Mouse (Mus musculus): ENCODE data around the gene Mtfr1l. TPM values are rescaled to one million over a fixed set of nuclear protein-coding genes. Genes with fewer than 3 reads are reported as not detected.
A peak's percentile ranks its signal among the peaks of the same experiment; 100 is the strongest.

The Mtfr1l gene
- polyA plus RNA-seq, 1 experiment from 2014 or later: 56.9 TPM

- peak within 1 kb of the TSS; percentile 81 for H3K4me2 ChIP-seq (ENCODE audit: low read depth, low read length)
- WGBS (ENCODE audit: insufficient replicate concordance): 1% methylated on average over 50 of the region's 67 CpGs
- H3K9ac ChIP-seq (replicated peaks): peak within 1 kb of the TSS; percentile 76
- TF ChIP-seq CTCF (IDR thresholded peaks at IDR 0.05; ENCODE audit: low read depth): no peak
- TF ChIP-seq EP300 (IDR thresholded peaks at IDR 0.05; ENCODE audit: low read depth): no peak
- H3K4me3 ChIP-seq (ENCODE audit: low read depth, low read length): peak within 1 kb of the TSS; percentile 57
- ATAC-seq (peak; percentile 48; the same call in 1 of the 2 replicates), DNase-seq (peak; percentile 68)
- peaks cover 18% of the 10 kb centered on the region for H3K4me1 ChIP-seq (ENCODE audit: insufficient read depth)
- peaks cover 5% of the 10 kb centered on the region; the same call in 1 of the 2 replicates for H3K9me3 ChIP-seq (ENCODE audit: low read length)
- peaks cover 6% of the 10 kb centered on the region; the same call in 1 of the 2 replicates for H3K27me3 ChIP-seq (ENCODE audit: insufficient read depth, low read length)
- no peaks in the 10 kb centered on the region; the same call in 1 of the 2 replicates for H3K36me3 ChIP-seq (replicated peaks; ENCODE audit: insufficient read depth, low read length)
- H3K27ac ChIP-seq (ENCODE audit: low read depth): 0 out of 2 replicates have a peak within 1 kb of the TSS, but pooled peaks have one; percentile 40
Measured at GRCm38 (mm10) chr4:134551494-134552316, 16.5 kb upstream of the Mtfr1l start, which contains the start of gene Selenon. Gene Selenon, minus strand, starts transcription at chr4:134552166.

- Histone ChIP-seq H3K4me2 (ENCODE audit: low read depth, low read length) (no peak overlapping the region), H3K4me1 (ENCODE audit: insufficient read depth) (peaks cover 18% of the 10 kb centered on the region), H3K9ac (replicated peaks) (no peak overlapping the region), H3K36me3 (replicated peaks; ENCODE audit: insufficient read depth, low read length) (no peaks in the 10 kb centered on the region; the same call in 1 of the 2 replicates), H3K27ac (ENCODE audit: low read depth) (no peak overlapping the region), H3K4me3 (ENCODE audit: low read depth, low read length) (no peak overlapping the region), H3K27me3 (ENCODE audit: insufficient read depth, low read length) (peaks cover 6% of the 10 kb centered on the region; the same call in 1 of the 2 replicates), H3K9me3 (ENCODE audit: low read length) (peaks cover 5% of the 10 kb centered on the region; the same call in 1 of the 2 replicates)
- DNase-seq (no peak), ATAC-seq (no peak)
- TF ChIP-seq CTCF (IDR thresholded peaks at IDR 0.05; ENCODE audit: low read depth) (peak; percentile 39), EP300 (IDR thresholded peaks at IDR 0.05; ENCODE audit: low read depth) (no peak)
- WGBS (ENCODE audit: insufficient replicate concordance): 97% methylated on average over 8 of the region's 8 CpGs
Measured at GRCm38 (mm10) chr4:134549899-134550298, 14.7 kb upstream of the Mtfr1l start.

- H3K4me1 ChIP-seq (ENCODE audit: insufficient read depth): peaks cover 18% of the 10 kb centered on the region
- H3K9ac ChIP-seq (replicated peaks): no peak overlapping the region; the same call in 1 of the 2 replicates
- 50% methylated on average over 18 of the region's 18 CpGs for WGBS (ENCODE audit: insufficient replicate concordance)
- DNase-seq (peak; percentile 57), ATAC-seq (peak; percentile 50)
- no peak overlapping the region for H3K4me3 ChIP-seq (ENCODE audit: low read depth, low read length)
- H3K36me3 ChIP-seq (replicated peaks; ENCODE audit: insufficient read depth, low read length): peaks cover 3% of the 10 kb centered on the region; the same call in 1 of the 2 replicates
- H3K27ac ChIP-seq (ENCODE audit: low read depth): peak overlapping the region; percentile 76; the same call in 1 of the 2 replicates
- no peak for TF ChIP-seq EP300 (IDR thresholded peaks at IDR 0.05; ENCODE audit: low read depth)
- peak; percentile 24 for TF ChIP-seq CTCF (IDR thresholded peaks at IDR 0.05; ENCODE audit: low read depth)
- H3K27me3 ChIP-seq (ENCODE audit: insufficient read depth, low read length): peaks cover 6% of the 10 kb centered on the region; the same call in 1 of the 2 replicates
- H3K9me3 ChIP-seq (ENCODE audit: low read length): peaks cover 5% of the 10 kb centered on the region; the same call in 1 of the 2 replicates
- no peak overlapping the region; the same call in 1 of the 2 replicates for H3K4me2 ChIP-seq (ENCODE audit: low read depth, low read length)
Measured at GRCm38 (mm10) chr4:134548169-134548938, 13.2 kb upstream of the Mtfr1l start.

GRCm38 (mm10) chr4:134546814-134547705 lies 11.9 kb upstream of the Mtfr1l start:
- peak overlapping the region; percentile 76 for H3K27ac ChIP-seq (ENCODE audit: low read depth)
- ATAC-seq: peak; percentile 11; the same call in 1 of the 2 replicates
- no peak overlapping the region for H3K4me3 ChIP-seq (ENCODE audit: low read depth, low read length)

GRCm38 (mm10) chr4:134543261-134543660 lies 8.1 kb upstream of the Mtfr1l start:
- ATAC-seq (peak; percentile 75), DNase-seq (peak; percentile 95)
- no peak for TF ChIP-seq EP300 (IDR thresholded peaks at IDR 0.05; ENCODE audit: low read depth)
- peak; percentile 99 for TF ChIP-seq CTCF (IDR thresholded peaks at IDR 0.05; ENCODE audit: low read depth)
- peaks cover 12% of the 10 kb centered on the region for H3K4me1 ChIP-seq (ENCODE audit: insufficient read depth)
- no peak overlapping the region for H3K27ac ChIP-seq (ENCODE audit: low read depth)
- 3% methylated on average over 5 of the region's 5 CpGs for WGBS (ENCODE audit: insufficient replicate concordance)
- no peaks in the 10 kb centered on the region for H3K9me3 ChIP-seq (ENCODE audit: low read length)
- no peak overlapping the region for H3K4me3 ChIP-seq (ENCODE audit: low read depth, low read length)
- no peak overlapping the region for H3K4me2 ChIP-seq (ENCODE audit: low read depth, low read length)
- no peak overlapping the region for H3K9ac ChIP-seq (replicated peaks)
- H3K36me3 ChIP-seq (replicated peaks; ENCODE audit: insufficient read depth, low read length): peaks cover 5% of the 10 kb centered on the region
- no peaks in the 10 kb centered on the region for H3K27me3 ChIP-seq (ENCODE audit: insufficient read depth, low read length)

More at GRCm38 (mm10) chr4:134546814-134547705, 11.9 kb upstream of the Mtfr1l start:
- 59% methylated on average over 9 of the region's 9 CpGs for WGBS (ENCODE audit: insufficient replicate concordance)
- TF ChIP-seq EP300 (IDR thresholded peaks at IDR 0.05; ENCODE audit: low read depth) (no peak), CTCF (IDR thresholded peaks at IDR 0.05; ENCODE audit: low read depth) (no peak)
- Histone ChIP-seq H3K36me3 (replicated peaks; ENCODE audit: insufficient read depth, low read length) (peaks cover 3% of the 10 kb centered on the region), H3K9me3 (ENCODE audit: low read length) (peaks cover 5% of the 10 kb centered on the region; the same call in 1 of the 2 replicates), H3K4me1 (ENCODE audit: insufficient read depth) (peaks cover 18% of the 10 kb centered on the region), H3K27me3 (ENCODE audit: insufficient read depth, low read length) (peaks cover 6% of the 10 kb centered on the region; the same call in 1 of the 2 replicates), H3K9ac (replicated peaks) (0 out of 2 replicates have a peak overlapping the region, but pooled peaks have one; percentile 26), H3K4me2 (ENCODE audit: low read depth, low read length) (peak overlapping the region; percentile 51)
- DNase-seq: peak; percentile 46

Data from liver, postnatal 0 days (tissue).